Mouse (Mus musculus): ENCODE data around the gene Med16.
A peak's percentile ranks its signal among the peaks of the same experiment; 100 is the strongest.

Med16 gene

GRCm38 (mm10) chr10:79908167-79909091, at the start of gene Med16:
Med16 (minus strand) TSS chr10:79908923.
- DNase-seq = peak; percentile 96

- DNase-seq = peak; percentile 78
Observed at GRCm38 (mm10) chr10:79958140-79958816, 49.6 kb upstream of the Med16 start.

- DNase-seq = no peak
Observed at GRCm38 (mm10) chr10:79956643-79957154, 48.0 kb upstream of the Med16 start.

GRCm38 (mm10) chr10:79955691-79956090, 47.0 kb upstream of the Med16 start:
- DNase-seq = no peak

GRCm38 (mm10) chr10:79953946-79954345, 45.2 kb upstream of the Med16 start:
- DNase-seq = peak; percentile 54

- DNase-seq = no peak
Observed at GRCm38 (mm10) chr10:79950661-79951060, 41.9 kb upstream of the Med16 start.

- no peak for DNase-seq
Observed at GRCm38 (mm10) chr10:79949873-79950272, 41.1 kb upstream of the Med16 start.

- no peak for DNase-seq
Observed at GRCm38 (mm10) chr10:79947502-79947901, 38.8 kb upstream of the Med16 start.

GRCm38 (mm10) chr10:79946752-79947322, 38.1 kb upstream of the Med16 start:
- DNase-seq = peak; percentile 70

- DNase-seq = no peak
Observed at GRCm38 (mm10) chr10:79945507-79946234, 36.9 kb upstream of the Med16 start.

- no peak for DNase-seq
Observed at GRCm38 (mm10) chr10:79943471-79943901, 34.8 kb upstream of the Med16 start.

GRCm38 (mm10) chr10:79942988-79943387, 34.3 kb upstream of the Med16 start:
- DNase-seq = no peak

- DNase-seq = peak; percentile 42
Observed at GRCm38 (mm10) chr10:79940749-79941148, 32.0 kb upstream of the Med16 start.

- no peak for DNase-seq
Observed at GRCm38 (mm10) chr10:79937775-79938526, 29.2 kb upstream of the Med16 start.

- DNase-seq = no peak
Observed at GRCm38 (mm10) chr10:79936911-79937441, 28.3 kb upstream of the Med16 start.

- no peak for DNase-seq
Observed at GRCm38 (mm10) chr10:79936284-79936910, 27.7 kb upstream of the Med16 start.

- DNase-seq = no peak
Observed at GRCm38 (mm10) chr10:79934794-79935569, 26.3 kb upstream of the Med16 start.

GRCm38 (mm10) chr10:79934272-79934721, 25.6 kb upstream of the Med16 start:
- DNase-seq = no peak

- no peak for DNase-seq
Observed at GRCm38 (mm10) chr10:79933861-79934260, 25.1 kb upstream of the Med16 start.

GRCm38 (mm10) chr10:79933145-79933679, 24.5 kb upstream of the Med16 start:
- DNase-seq = no peak

All from liver (tissue).